Mouse (Mus musculus) gastrocnemius, postnatal 14 days (tissue): ENCODE data around the gene Cacnb4. TPM values are rescaled to one million over a fixed set of nuclear protein-coding genes. Genes with fewer than 3 reads are reported as not detected.

Experiments
- DNase-seq: peaks from one replicate; pipeline ENCODE4 v3.0.0; 2021; ENCODE audit warnings: mixed read lengths
- intact Hi-C: fragments of 180-260 bp; cut with DNase I; formaldehyde crosslinking; loops from one replicate; pipeline ENCODE4 v1.15.1; 2025; ENCODE audit warnings: low total_unique reads
- total RNA-seq, 2 experiments: library from RNA; stranded (reverse); gene quantifications; 2 replicates each; pipeline ENCODE4 v1.2.3; 2021

The Cacnb4 gene
- total RNA-seq, 2 experiments from 2014 or later = 0.23 to 0.29 TPM

- intact Hi-C loops = no loop called here
- no peak for DNase-seq
These were observed 227.7 kb downstream of the Cacnb4 start for GRCm38 (mm10) chr2:52448916-52449315.

- intact Hi-C loops = no loop called here
- no peak for DNase-seq
These were observed 230.0 kb downstream of the Cacnb4 start for GRCm38 (mm10) chr2:52446648-52447047.

GRCm38 (mm10) chr2:52442125-52442524 lies 234.5 kb downstream of the Cacnb4 start:
- intact Hi-C loops = no loop called here
- no peak for DNase-seq

GRCm38 (mm10) chr2:52440420-52441015 lies 236.1 kb downstream of the Cacnb4 start:
- intact Hi-C loops = no loop called here
- no peak for DNase-seq

- intact Hi-C loops = loop anchor here (10.0 kb wide), 1 partner anchor 136 kb away; no protein-coding TSS in a partner anchor
- DNase-seq = no peak
These were observed 238.2 kb downstream of the Cacnb4 start for GRCm38 (mm10) chr2:52438437-52438836.

GRCm38 (mm10) chr2:52438013-52438412 lies 238.6 kb downstream of the Cacnb4 start:
- no peak for DNase-seq
- intact Hi-C loops = loop anchor here (10.0 kb wide), 1 partner anchor 137 kb away; no protein-coding TSS in a partner anchor

- intact Hi-C loops = loop anchor here (10.0 kb wide), 1 partner anchor 139 kb away; no protein-coding TSS in a partner anchor
These were observed 240.6 kb downstream of the Cacnb4 start for GRCm38 (mm10) chr2:52435919-52436632.

GRCm38 (mm10) chr2:52433365-52433764 lies 243.3 kb downstream of the Cacnb4 start:
- DNase-seq = peak; percentile 47
- intact Hi-C loops = loop anchor here (10.0 kb wide), 1 partner anchor 141 kb away; no protein-coding TSS in a partner anchor

More at GRCm38 (mm10) chr2:52435919-52436632, 240.6 kb downstream of the Cacnb4 start:
- DNase-seq = no peak

GRCm38 (mm10) chr2:52427383-52427782 lies 249.2 kb downstream of the Cacnb4 start:
- no peak for DNase-seq
- intact Hi-C loops = no loop called here

- intact Hi-C loops = no loop called here
- no peak for DNase-seq
These were observed 250.6 kb downstream of the Cacnb4 start for GRCm38 (mm10) chr2:52426041-52426440.

- intact Hi-C loops = no loop called here
- no peak for DNase-seq
These were observed 251.2 kb downstream of the Cacnb4 start for GRCm38 (mm10) chr2:52425523-52425795.

GRCm38 (mm10) chr2:52424747-52425522 lies 251.7 kb downstream of the Cacnb4 start, which contains the start of gene Arl5a:
TSS of gene Arl5a (minus strand) at chr2:52424901.
- intact Hi-C loops = no loop called here
- DNase-seq = peak; percentile 98

- intact Hi-C loops = no loop called here
- peak; percentile 63 for DNase-seq
These were observed 252.3 kb downstream of the Cacnb4 start for GRCm38 (mm10) chr2:52424248-52424728.

GRCm38 (mm10) chr2:52423611-52424247 lies 252.9 kb downstream of the Cacnb4 start:
- intact Hi-C loops = no loop called here
- no peak for DNase-seq

GRCm38 (mm10) chr2:52422871-52423610 lies 253.6 kb downstream of the Cacnb4 start:
- intact Hi-C loops = no loop called here

GRCm38 (mm10) chr2:52421197-52421596 lies 255.4 kb downstream of the Cacnb4 start:
- no peak for DNase-seq
- intact Hi-C loops = no loop called here

More at GRCm38 (mm10) chr2:52422871-52423610, 253.6 kb downstream of the Cacnb4 start:
- DNase-seq = no peak

GRCm38 (mm10) chr2:52420001-52420710 lies 256.5 kb downstream of the Cacnb4 start:
- intact Hi-C loops = no loop called here
- DNase-seq = no peak

GRCm38 (mm10) chr2:52419295-52419694 lies 257.3 kb downstream of the Cacnb4 start:
- intact Hi-C loops = no loop called here
- DNase-seq = no peak
